In genomic region chr10:95691347-95691746, GRCm38 (mm10) we compare ENCODE assay signal across 25 mouse cellular contexts. TPM values are rescaled to one million over a fixed set of nuclear protein-coding genes. Genes with fewer than 3 reads are reported as not detected.
"Had no signal": no experiment of that assay in that cellular context is flagged by ENCODE, and none has a peak within 500 bp of the region (broad histone marks: within the 10 kb centered on the region; RNA-seq: fewer than 3 reads in every experiment).

No protein-coding gene starts in this region.

- H3K9me3 ChIP-seq: midbrain, embryonic 10.5 days; midbrain, embryonic 12.5 days; neural tube, embryonic 13.5 days; neural tube, embryonic 15.5 days had no signal

- H3K27ac ChIP-seq: midbrain, embryonic 10.5 days; midbrain, embryonic 12.5 days; neural tube, embryonic 13.5 days; neural tube, embryonic 15.5 days had no signal

- DNase-seq: lung, adult 18-20 months; lung, embryonic 14.5 days; lung, postnatal 10 days; lung, postnatal 4 days; midbrain, embryonic 14.5 days; retina, postnatal 1 day; right cerebral cortex, adult 18-20 months; right cerebral cortex, postnatal 25 days; right cerebral cortex, postnatal 4 days; spleen, adult 18-20 months; thymus, adult 2 months; thymus, postnatal 25 days; thymus, postnatal 4 days had no signal

- H3K4me3 ChIP-seq: midbrain, embryonic 10.5 days; midbrain, embryonic 12.5 days; myocyte; neural tube, embryonic 13.5 days; neural tube, embryonic 15.5 days had no signal

- H3K9ac ChIP-seq: lung, embryonic 14.5 days; midbrain, embryonic 12.5 days; neural tube, embryonic 13.5 days; neural tube, embryonic 15.5 days had no signal

- H3K27me3 ChIP-seq: midbrain, embryonic 12.5 days; neural tube, embryonic 13.5 days; neural tube, embryonic 15.5 days had no signal

- H3K4me2 ChIP-seq: lung, embryonic 14.5 days; midbrain, embryonic 12.5 days; neural tube, embryonic 13.5 days; neural tube, embryonic 15.5 days had no signal

- ATAC-seq: midbrain, embryonic 16.5 days had no signal

- H3K36me3 ChIP-seq: midbrain, embryonic 10.5 days; midbrain, embryonic 12.5 days; neural tube, embryonic 13.5 days; neural tube, embryonic 15.5 days had no signal

RNA-seq across cellular contexts. Expression of gene Anapc15-ps, which starts 18.1 kb away (rescaled TPM):
- polyA plus RNA-seq: lung, embryonic 14.5 days; lung, embryonic 16.5 days; midbrain, embryonic 10.5 days; midbrain, embryonic 12.5 days; midbrain, embryonic 14.5 days; midbrain, embryonic 16.5 days; neural tube, embryonic 11.5 days; neural tube, embryonic 13.5 days; neural tube, embryonic 15.5 days; small intestine, adult 2 months; stomach, embryonic 14.5 days; stomach, embryonic 16.5 days; testis, adult 2 months; thymus, adult 2 months had no signal
